In the genomic region with DNA sequence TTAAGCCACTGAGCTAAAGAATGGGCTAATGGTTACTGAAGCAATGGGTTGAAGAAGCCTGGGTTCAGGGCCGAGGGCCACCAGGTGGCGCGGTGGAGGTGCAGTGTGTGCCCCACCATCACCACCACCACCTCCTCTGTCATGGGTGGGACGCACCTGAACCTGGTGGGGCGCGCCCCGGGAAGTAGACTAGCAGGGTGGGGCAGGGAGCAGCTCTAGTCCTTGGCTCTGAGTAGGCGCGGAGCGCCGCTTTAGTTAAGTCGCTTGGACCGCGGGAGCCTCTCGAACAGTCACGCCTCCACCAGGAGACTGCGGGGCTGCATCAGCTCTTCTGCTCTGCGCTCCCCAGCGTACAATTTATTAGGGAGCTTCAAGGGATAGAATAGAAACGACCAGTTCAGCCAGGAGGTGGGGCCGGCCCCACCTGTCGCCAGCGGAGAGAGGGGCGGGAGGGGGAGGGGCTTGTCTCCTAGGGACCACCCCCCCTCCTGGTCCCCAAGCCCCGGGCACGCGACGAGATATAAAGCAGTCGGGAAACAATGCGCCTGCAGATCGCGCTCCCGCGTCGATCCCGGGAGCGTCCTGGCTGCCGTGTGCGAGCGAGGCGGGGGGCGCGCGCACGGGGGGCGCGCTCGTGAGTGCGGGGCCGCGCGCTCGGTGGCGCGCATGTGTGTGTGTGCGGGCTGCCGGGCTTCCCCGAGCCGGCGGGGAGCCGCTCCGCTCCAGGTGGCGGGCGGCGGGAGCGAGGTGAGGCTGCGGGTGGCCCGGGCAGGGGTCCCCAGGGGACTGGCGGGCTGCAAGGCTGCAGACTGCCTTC, we compare ENCODE assay signal across 8 mouse cellular contexts. TPM values are rescaled to one million over a fixed set of nuclear protein-coding genes. Genes with fewer than 3 reads are reported as not detected.
DNase-seq lines count a peak whose midpoint lies in the region; ATAC-seq and TF ChIP-seq lines count a peak whose summit lies in the region.

Gene Mycl, plus strand, starts transcription at position 249 of the 817 bp plus-strand sequence.

- peak within 1 kb of the TSS; percentile 85 for H3K4me2 ChIP-seq in neural tube, embryonic 14.5 days (ENCODE audit: low read depth, low read length)

- H3K9ac ChIP-seq in MEL (ENCODE audit: control insufficient read depth, low read depth, low read length, poor library complexity, severe bottlenecking) = no peak within 1 kb of the TSS
- H3K9ac ChIP-seq in neural tube, embryonic 14.5 days (replicated peaks; ENCODE audit: low read depth, low read length) = peak within 1 kb of the TSS; percentile 84

- H3K4me1 ChIP-seq in MEL (ENCODE audit: control insufficient read depth in 1 of 2, insufficient read depth in 2 of 2, low read length in 2 of 2) = 0 out of 4 replicates have a peak, but pooled peaks cover 0 to 4% of the 10 kb centered on the region in 2 experiments
- peaks cover 19% of the 10 kb centered on the region for H3K4me1 ChIP-seq in neural tube, embryonic 14.5 days (ENCODE audit: control insufficient read depth, insufficient read depth, low read length)

- ATAC-seq in neural tube, embryonic 14.5 days (ENCODE audit: low read depth) = peak; percentile 80

- no peak within 1 kb of the TSS for H3K27ac ChIP-seq in MEL (ENCODE audit: control insufficient read depth, low read depth, low read length)
- H3K27ac ChIP-seq in layer of hippocampus, adult 2 months = peak within 1 kb of the TSS; percentile 90
- peak within 1 kb of the TSS; percentile 85 for H3K27ac ChIP-seq in neural tube, embryonic 14.5 days (ENCODE audit: low read depth, low read length)

- H3K79me2 ChIP-seq in MEL (ENCODE audit: control insufficient read depth, insufficient read depth, low read length, poor library complexity) = no peaks in the 10 kb centered on the region

- H3K36me3 ChIP-seq in MEL (ENCODE audit: control insufficient read depth in 1 of 2, insufficient read depth in 2 of 2, low read length in 2 of 2) = peaks cover 0 to 2% of the 10 kb centered on the region in 2 experiments; a peak in 2 of 4 replicates
- H3K36me3 ChIP-seq in neural tube, embryonic 14.5 days (ENCODE audit: control insufficient read depth, insufficient read depth, low read length) = no peaks in the 10 kb centered on the region; the same call in 1 of the 2 replicates

- TF ChIP-seq POLR2A in MEL (IDR thresholded peaks at IDR 0.05; ENCODE audit: control insufficient read depth in 1 of 2, insufficient read depth in 1 of 2, low read depth in 1 of 2, low read length in 2 of 2, poor library complexity in 1 of 2) = no peak

- no peak within 1 kb of the TSS for H3K4me3 ChIP-seq in MEL (ENCODE audit: control insufficient read depth in 1 of 2, insufficient read depth in 1 of 2, low read depth in 2 of 2, low read length in 2 of 2)
- peak within 1 kb of the TSS; percentile 86 for H3K4me3 ChIP-seq in layer of hippocampus, adult 2 months
- H3K4me3 ChIP-seq in neural tube, embryonic 14.5 days (ENCODE audit: low read depth, low read length) = peak within 1 kb of the TSS; percentile 65

- no peak for DNase-seq in MEL (ENCODE audit: low read depth, low spot score)
- peak; percentile 86 for DNase-seq in cerebellum, adult 8-10 months
- peak; percentile 82 for DNase-seq in forelimb bud, embryonic 11.5 days (ENCODE audit: low read depth, low spot score)
- peak; percentile 82 for DNase-seq in heart, postnatal 4 days
- DNase-seq in layer of hippocampus, adult 2 months (ENCODE audit: low spot score in 2 of 2) = peak; percentile 82 to 88
- DNase-seq in lung, adult 18-20 months = peak; percentile 82 to 86
- DNase-seq in testis, postnatal 10 days (ENCODE audit: low spot score) = peak; percentile 94

- WGBS in neural tube, embryonic 14.5 days = under 1% methylated on average over 68 of the region's 69 CpGs

- TF ChIP-seq EP300 in MEL (IDR thresholded peaks at IDR 0.05; ENCODE audit: low read depth in 1 of 2, low read length in 2 of 2) = no peak

- peak; percentile 14 for TF ChIP-seq RAD21 in MEL (IDR thresholded peaks at IDR 0.05; ENCODE audit: low read depth, low read length)

- TF ChIP-seq CTCF in MEL (IDR thresholded peaks at IDR 0.05 in 2 of 3, conservative IDR thresholded peaks at IDR 0.05 in 1 of 3; ENCODE audit: control insufficient read depth in 1 of 3, insufficient read depth in 1 of 3, low read depth in 2 of 3, low read length in 3 of 3, poor library complexity in 1 of 3, severe bottlenecking in 1 of 3) = peak in 2 of 3 experiments; percentile 38 to 40; a peak in 4 of 6 replicates
- TF ChIP-seq CTCF in layer of hippocampus, adult 2 months (conservative IDR thresholded peaks at IDR 0.05) = peak; percentile 89

- H3K9me3 ChIP-seq in MEL (replicated peaks; ENCODE audit: insufficient read depth, low read length) = no peaks in the 10 kb centered on the region
- no peaks in the 10 kb centered on the region for H3K9me3 ChIP-seq in neural tube, embryonic 14.5 days (ENCODE audit: control insufficient read depth, low read length)

- H3K27me3 ChIP-seq in MEL (ENCODE audit: control insufficient read depth in 1 of 2, insufficient read depth in 2 of 2, low read length in 2 of 2) = peaks cover 0 to under 1% of the 10 kb centered on the region in 2 experiments; a peak in 1 of 4 replicates
- H3K27me3 ChIP-seq in neural tube, embryonic 14.5 days (ENCODE audit: control insufficient read depth, insufficient read depth, low read length) = no peaks in the 10 kb centered on the region

TF ChIP-seq in MEL, 35 proteins besides CTCF, POLR2A, EP300 and RAD21:
- TF ChIP-seq SMC3 (IDR thresholded peaks at IDR 0.05; ENCODE audit: low read depth, low read length) (peak; percentile 52), ETS1 (IDR thresholded peaks at IDR 0.05; ENCODE audit: low read depth, low read length) (no peak), ZC3H11A (IDR thresholded peaks at IDR 0.05; ENCODE audit: low read depth, low read length) (0 out of 2 replicates have a peak, but pooled peaks have one; percentile 10)
TF ChIP-seq in MEL: peak in this region for 2.

RNA-seq across cellular contexts. Expression of gene Mycl, which starts in this region (rescaled TPM):
- total RNA-seq in MEL (2012; rRNA removed) = not detected in 2 replicates
- polyA plus RNA-seq in MEL (2012; ENCODE audit: insufficient read depth in 1 of 2, insufficient read length in 2 of 2, low read depth in 1 of 2, low replicate concordance in 2 of 2, missing spikeins in 1 of 2) = not detected
- total RNA-seq in heart, postnatal 4 days (2021) = under 1 TPM; 0.14 to 0.29 TPM
- total RNA-seq in layer of hippocampus, adult 2 months (2021) = 10 to 100 TPM; 31.8 to 32.4 TPM
- polyA plus RNA-seq in neural tube, embryonic 14.5 days (2014; fragmentation: Nextera tagmentation; extraction: Ambion mirVana) = 60.9 and 70.8 TPM in 2 replicates

Comparison
In these comparisons a context has a peak if more than half of its experiments do, and no peak if none do; other contexts are left out.
1. RNA of gene Mycl (total RNA-seq): 31.8 to 32.4 TPM in layer of hippocampus, adult 2 months; 0.14 to 0.29 TPM in heart, postnatal 4 days and not detected in MEL; every median in the first group is over 10 times any median in the second.
2. RNA of gene Mycl (polyA plus RNA-seq): 60.9 to 70.8 TPM in neural tube, embryonic 14.5 days; not detected in MEL; every median in the first group is over 10 times any median in the second.
3. Peak in DNase-seq in heart, postnatal 4 days; RNA of the gene not detected or under 1 TPM.
4. H3K4me3 ChIP-seq: peak in layer of hippocampus, adult 2 months (single experiment) and neural tube, embryonic 14.5 days (single experiment); none in MEL (0 of 2).